Comparison of ENCODE assay signal across 9 mouse cellular contexts in genomic region chrX:99522289-99522688, GRCm38 (mm10). TPM values are rescaled to one million over a fixed set of nuclear protein-coding genes. Genes with fewer than 3 reads are reported as not detected.
DNase-seq lines count a peak whose midpoint lies in the region; ATAC-seq and TF ChIP-seq lines count a peak whose summit lies in the region.
"Had no signal": no experiment of that assay in that cellular context is flagged by ENCODE, and none has a peak within 500 bp of the region (broad histone marks: within the 10 kb centered on the region; RNA-seq: fewer than 3 reads in every experiment).

No protein-coding gene starts in this region.

- H3K4me2 ChIP-seq in lung, embryonic 16.5 days (ENCODE audit: low read depth, low read length), result no peak overlapping the region
- H3K4me2 ChIP-seq in forebrain, postnatal 0 days (ENCODE audit: low read depth), result no peak overlapping the region
- no peak overlapping the region for H3K4me2 ChIP-seq in midbrain, embryonic 13.5 days (replicated peaks)
- H3K4me2 ChIP-seq: heart, embryonic 13.5 days had no signal

- 0 out of 2 replicates have a peak, but pooled peaks have one; percentile 21 for ATAC-seq in lung, embryonic 16.5 days (ENCODE audit: low read depth)
- ATAC-seq in forebrain, postnatal 0 days, result peak; percentile 47
- peak; percentile 96 for ATAC-seq in midbrain, embryonic 13.5 days

- no peak overlapping the region for H3K4me3 ChIP-seq in lung, embryonic 16.5 days (ENCODE audit: low read length)
- no peak overlapping the region for H3K4me3 ChIP-seq in forebrain, postnatal 0 days (ENCODE audit: low read depth, low read length)
- no peak overlapping the region for H3K4me3 ChIP-seq in midbrain, embryonic 13.5 days (replicated peaks)
- H3K4me3 ChIP-seq: heart, embryonic 13.5 days had no signal

- H3K36me3 ChIP-seq in lung, embryonic 16.5 days (ENCODE audit: control insufficient read depth, insufficient read depth, low read length), result no peaks in the 10 kb centered on the region
- H3K36me3 ChIP-seq in forebrain, postnatal 0 days (ENCODE audit: insufficient read depth), result no peaks in the 10 kb centered on the region
- H3K36me3 ChIP-seq in midbrain, embryonic 13.5 days, result no peaks in the 10 kb centered on the region
- H3K36me3 ChIP-seq: heart, embryonic 13.5 days had no signal

- H3K9ac ChIP-seq in lung, embryonic 16.5 days (ENCODE audit: low read length), result no peak overlapping the region
- no peak overlapping the region for H3K9ac ChIP-seq in forebrain, postnatal 0 days
- H3K9ac ChIP-seq in midbrain, embryonic 13.5 days (replicated peaks), result no peak overlapping the region
- H3K9ac ChIP-seq: heart, embryonic 13.5 days had no signal

- no peak overlapping the region for H3K27ac ChIP-seq in lung, embryonic 16.5 days (ENCODE audit: low read length)
- no peak overlapping the region for H3K27ac ChIP-seq in forebrain, postnatal 0 days (ENCODE audit: low read depth, low read length)
- H3K27ac ChIP-seq in midbrain, embryonic 13.5 days, result peak overlapping the region; percentile 44
- H3K27ac ChIP-seq: heart, embryonic 13.5 days had no signal

- intact Hi-C loops in left cerebral cortex, postnatal 25 days (cut with DNase I), result loop anchor here (1.0 kb wide), 1 partner anchor 387 kb away; no protein-coding TSS in a partner anchor

- no peaks in the 10 kb centered on the region for H3K9me3 ChIP-seq in lung, embryonic 16.5 days (ENCODE audit: control insufficient read depth, low read length)
- H3K9me3 ChIP-seq in forebrain, postnatal 0 days (ENCODE audit: low read length), result no peaks in the 10 kb centered on the region
- H3K9me3 ChIP-seq in midbrain, embryonic 13.5 days, result no peaks in the 10 kb centered on the region
- H3K9me3 ChIP-seq: heart, embryonic 13.5 days had no signal

- 43% methylated on average over 11 of the region's 11 CpGs for WGBS in lung, embryonic 16.5 days
- 32% methylated on average over 11 of the region's 11 CpGs for WGBS in forebrain, postnatal 0 days
- WGBS in midbrain, embryonic 13.5 days, result 27% methylated on average over 11 of the region's 11 CpGs

- no peak for TF ChIP-seq CTCF in forebrain, postnatal 0 days (IDR thresholded peaks at IDR 0.05; ENCODE audit: low read depth)

- peaks cover 4% of the 10 kb centered on the region; the same call in 1 of the 2 replicates for H3K4me1 ChIP-seq in lung, embryonic 16.5 days (replicated peaks; ENCODE audit: control insufficient read depth, insufficient read depth, low read length)
- H3K4me1 ChIP-seq in forebrain, postnatal 0 days (ENCODE audit: insufficient read depth), result no peaks in the 10 kb centered on the region
- peaks cover 27% of the 10 kb centered on the region for H3K4me1 ChIP-seq in midbrain, embryonic 13.5 days (replicated peaks)
- H3K4me1 ChIP-seq: heart, embryonic 13.5 days had no signal

- no peak for DNase-seq in lung, postnatal 25 days (ENCODE audit: low spot score)
- no peak for DNase-seq in forebrain, postnatal 0 days
- no peak for DNase-seq in ovary, adult 18-20 months (ENCODE audit: low spot score)
- no peak for DNase-seq in gastrocnemius, postnatal 4 days (ENCODE audit: low spot score in 2 of 2)
- DNase-seq in spleen, postnatal 36 days (ENCODE audit: low spot score in 2 of 2), result no peak
- DNase-seq in left cerebral cortex, postnatal 25 days (ENCODE audit: low spot score in 2 of 2), result no peak

- H3K27me3 ChIP-seq in lung, embryonic 16.5 days (ENCODE audit: control insufficient read depth, insufficient read depth, low read depth, low read length), result peaks cover 9% of the 10 kb centered on the region
- no peaks in the 10 kb centered on the region for H3K27me3 ChIP-seq in forebrain, postnatal 0 days (ENCODE audit: insufficient read depth, low read length)
- peaks cover 75% of the 10 kb centered on the region for H3K27me3 ChIP-seq in midbrain, embryonic 13.5 days

RNA-seq across cellular contexts. Expression of gene Pja1, which starts 51.2 kb away (rescaled TPM):
- polyA plus RNA-seq in lung, embryonic 16.5 days (2015; fragmentation: Nextera tagmentation; extraction: Ambion mirVana), result 138 and 146 TPM in 2 replicates
- total RNA-seq in forebrain, postnatal 0 days (2014; rRNA removed), result 270 and 285 TPM in 2 replicates
- polyA plus RNA-seq in forebrain, postnatal 0 days (2015; fragmentation: Nextera tagmentation; extraction: Ambion mirVana), result 378 and 395 TPM in 2 replicates
- polyA plus RNA-seq in midbrain, embryonic 13.5 days (2015; fragmentation: Nextera tagmentation; extraction: Ambion mirVana), result 322 and 354 TPM in 2 replicates
- total RNA-seq in gastrocnemius, postnatal 4 days (2021), result 10 to 100 TPM; 59.4 to 67.5 TPM
- 100 to 1,000 TPM; 198 to 217 TPM for total RNA-seq in left cerebral cortex, postnatal 25 days (2021)

Comparison
In these comparisons a context has a peak if more than half of its experiments do, and no peak if none do; other contexts are left out.
1. ATAC-seq: peak in every context shown above with its lines; median percentile 96 in midbrain, embryonic 13.5 days; 47 in forebrain, postnatal 0 days; 21 in lung, embryonic 16.5 days.